Mouse (Mus musculus) cerebellum, adult (tissue): ENCODE data around the gene Ocrl.

Experiments used
- ATAC-seq: cut with Nextera tagmentation; 2 replicates; pipeline ENCODE4 v1.9.2; 2017; ENCODE audit warnings: mild to moderate bottlenecking, moderate library complexity, mixed read lengths; ENCODE audit not compliant: insufficient number of reproducible peaks, low FRiP score, low TSS enrichment

Gene Ocrl

DNA sequence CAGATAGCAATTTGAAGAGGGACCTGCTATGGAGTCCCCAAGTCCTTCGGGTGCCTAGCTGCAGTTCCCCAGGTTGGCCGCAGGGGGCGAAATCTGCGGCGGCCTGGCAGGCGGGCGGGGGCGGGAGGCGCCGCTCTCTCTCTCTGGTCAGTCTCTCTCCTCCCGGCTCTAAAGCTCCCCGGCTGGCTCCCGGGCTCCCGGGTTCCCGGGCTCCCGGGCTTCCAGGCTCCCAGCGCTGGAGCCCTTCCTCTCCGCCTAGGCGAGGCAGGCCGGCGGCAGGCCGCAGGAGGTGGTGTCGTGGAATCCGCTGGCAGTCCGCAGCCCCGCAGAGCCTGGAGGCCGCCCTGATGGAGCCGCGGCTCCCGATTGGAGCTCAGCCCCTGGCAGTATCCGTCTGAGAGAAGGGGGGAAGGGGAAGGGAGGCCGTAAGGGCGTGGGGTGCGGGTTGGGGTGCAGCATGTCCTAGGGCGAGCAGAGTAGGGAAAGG, at the start of gene Ocrl:
Ocrl (plus strand) TSS at position 82 of the 487 bp plus-strand sequence.
- ATAC-seq = peak; percentile 94

GRCm38 (mm10) chrX:47880052-47880451, 32.1 kb upstream of the Ocrl start:
- ATAC-seq = no peak

GRCm38 (mm10) chrX:47882813-47883212, 29.4 kb upstream of the Ocrl start:
- no peak for ATAC-seq

DNA sequence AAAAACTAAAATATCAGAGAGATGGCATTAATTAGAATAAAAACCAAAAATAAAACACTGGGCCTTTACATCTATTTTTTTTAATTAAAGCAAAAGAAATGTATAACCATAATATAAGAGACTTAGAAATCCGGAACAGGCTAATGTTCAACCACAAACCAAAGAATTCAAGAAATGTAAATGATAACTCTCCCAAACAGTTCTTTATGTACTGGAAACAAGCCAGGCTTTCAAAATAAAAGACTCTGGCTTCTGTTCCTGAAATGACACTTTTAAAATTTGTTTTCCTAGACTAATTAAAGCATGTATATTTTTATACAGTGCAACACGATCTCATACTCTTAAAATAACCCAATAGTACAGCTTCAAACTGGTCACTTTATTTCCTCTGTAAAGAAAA, 24.8 kb upstream of the Ocrl start:
- ATAC-seq = no peak

GRCm38 (mm10) chrX:47891243-47891906, 20.8 kb upstream of the Ocrl start:
- no peak for ATAC-seq

GRCm38 (mm10) chrX:47891907-47892430, 20.2 kb upstream of the Ocrl start:
- ATAC-seq = peak; percentile 56; the same call in 1 of the 2 replicates

- no peak for ATAC-seq
Observed at GRCm38 (mm10) chrX:47892431-47893024, 19.7 kb upstream of the Ocrl start, which contains the start of gene Smarca1. Gene Smarca1, minus strand, starts transcription at chrX:47892974.

DNA sequence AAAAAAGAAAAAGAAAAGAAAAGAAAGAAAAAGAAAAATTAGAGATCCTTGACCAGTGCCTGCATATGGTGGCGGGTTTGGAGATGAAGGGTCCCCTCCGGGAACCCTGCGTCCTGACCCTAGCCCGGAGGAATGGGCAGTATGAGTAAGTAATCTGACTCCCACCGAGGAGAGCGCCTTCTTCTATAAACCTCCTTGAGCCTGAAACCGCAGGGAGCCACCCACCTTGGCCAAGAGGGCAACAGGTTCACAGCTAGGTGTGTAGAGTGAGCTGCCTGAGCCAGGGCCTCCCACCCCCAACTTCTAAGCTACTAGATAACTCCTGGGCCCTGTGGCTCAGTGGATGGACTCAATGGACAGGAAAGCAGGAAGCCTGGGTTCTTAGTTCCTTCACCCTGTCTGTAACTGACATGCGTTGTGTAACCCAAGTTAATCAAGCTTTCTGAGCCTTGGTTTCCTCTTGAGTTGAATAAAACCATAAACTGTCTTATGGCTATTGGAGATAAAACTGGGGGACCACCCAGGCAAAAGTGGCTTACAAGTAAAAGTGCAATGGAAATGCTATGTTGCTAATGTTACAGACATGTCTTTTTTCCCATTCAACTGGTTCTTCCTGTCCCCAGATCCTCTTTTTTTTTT, 836 bp downstream of the Ocrl start:
- no peak for ATAC-seq

DNA sequence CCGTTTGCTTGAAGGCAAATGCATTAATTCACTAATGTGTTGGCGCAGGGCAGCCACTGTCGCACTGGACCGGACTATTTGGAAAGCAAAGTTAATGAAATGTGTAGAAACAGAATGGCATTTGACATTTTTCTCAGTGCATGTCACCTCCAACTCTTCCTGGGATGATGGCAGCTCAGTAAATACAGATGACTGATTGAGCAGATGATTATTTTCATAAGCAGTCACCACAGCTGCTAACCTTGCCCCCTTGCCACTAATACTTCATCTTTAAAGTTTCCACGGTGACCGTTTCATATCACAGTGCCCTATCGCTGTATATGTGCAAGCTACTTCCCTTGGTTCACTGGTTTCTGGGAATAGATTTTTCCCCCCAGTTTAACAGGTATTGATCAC, 1.4 kb downstream of the Ocrl start:
- no peak for ATAC-seq

DNA sequence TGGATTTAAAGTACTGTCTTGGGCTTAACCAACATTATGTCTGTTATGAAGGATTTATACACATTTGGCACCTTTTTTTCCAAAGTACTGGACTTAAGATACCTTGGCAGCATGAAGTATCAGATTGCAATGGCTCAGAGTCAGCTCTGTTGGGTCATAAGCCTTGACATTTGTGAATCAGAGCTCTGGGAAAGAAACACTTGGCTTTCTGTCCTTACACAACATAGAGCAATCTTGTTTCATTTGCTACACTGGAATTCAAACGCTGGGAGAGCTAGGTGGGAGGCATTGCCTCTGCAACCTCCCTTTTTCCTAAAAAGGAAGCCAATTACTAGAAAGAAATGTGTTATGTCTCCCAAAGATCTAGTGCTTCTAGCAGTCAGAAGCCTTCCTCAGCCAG, 4.6 kb downstream of the Ocrl start:
- no peak for ATAC-seq

DNA sequence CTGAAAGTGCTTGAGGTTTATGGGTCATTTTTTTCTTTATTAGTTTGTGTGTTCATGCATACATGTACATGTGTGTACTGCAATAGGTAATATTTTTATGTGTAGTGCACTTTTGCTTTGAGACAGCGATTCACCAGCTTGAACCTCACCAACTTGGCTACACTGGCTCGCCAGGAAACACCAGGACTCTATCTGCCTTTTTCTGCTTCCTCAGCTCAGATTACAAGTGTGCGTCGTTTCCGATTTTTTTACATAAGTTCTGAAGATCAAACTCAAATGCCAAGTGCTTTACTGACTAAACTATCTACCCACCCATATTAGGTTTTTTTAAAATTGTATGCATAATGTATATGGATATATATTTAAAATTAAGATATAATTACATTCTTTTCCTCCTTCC, 8.4 kb downstream of the Ocrl start:
- ATAC-seq = no peak

GRCm38 (mm10) chrX:47927981-47928380, 15.8 kb downstream of the Ocrl start:
- ATAC-seq = no peak

GRCm38 (mm10) chrX:47930449-47930848, 18.3 kb downstream of the Ocrl start:
- ATAC-seq = no peak

DNA sequence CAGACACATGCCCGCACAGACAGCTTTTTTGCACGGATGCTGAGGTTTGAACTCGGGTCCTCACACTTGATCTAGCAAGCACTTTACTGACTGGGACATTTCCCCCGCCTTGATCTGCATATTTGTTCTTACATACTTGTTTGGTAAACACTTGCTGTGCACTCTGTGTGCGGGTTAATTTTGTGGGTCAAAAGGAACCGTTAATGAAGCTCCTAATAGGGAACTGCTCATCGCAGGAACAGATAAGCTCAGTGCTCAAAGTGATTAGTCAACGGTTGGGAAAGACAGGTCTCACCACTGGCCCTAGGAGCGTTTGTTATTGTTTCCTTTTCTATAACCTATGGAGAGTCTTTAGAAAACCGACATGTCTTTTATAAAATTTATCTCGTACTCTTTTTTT, 22.2 kb downstream of the Ocrl start:
- ATAC-seq = no peak

- ATAC-seq = no peak
Observed at GRCm38 (mm10) chrX:47936885-47937284, 24.7 kb downstream of the Ocrl start.

DNA sequence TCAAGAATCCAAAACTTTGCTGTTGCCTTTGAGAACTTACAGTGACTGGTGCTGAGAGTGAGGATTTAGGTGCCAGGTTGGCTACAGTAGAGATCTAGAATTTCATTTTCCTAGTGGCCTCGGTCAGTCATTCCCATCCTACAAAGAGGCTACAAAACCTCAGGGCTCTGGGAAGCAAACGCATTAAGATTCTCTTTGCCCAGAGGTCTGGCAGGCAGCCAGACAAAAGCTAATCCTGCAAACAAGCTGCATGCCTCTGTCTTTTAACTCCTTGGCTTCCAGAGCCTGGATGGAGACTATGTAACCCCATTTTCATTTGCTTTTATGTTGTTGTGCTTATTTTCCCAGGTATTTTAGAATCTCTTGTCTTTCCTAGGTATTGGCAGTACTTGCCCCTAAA, 25.6 kb downstream of the Ocrl start:
- ATAC-seq = no peak

DNA sequence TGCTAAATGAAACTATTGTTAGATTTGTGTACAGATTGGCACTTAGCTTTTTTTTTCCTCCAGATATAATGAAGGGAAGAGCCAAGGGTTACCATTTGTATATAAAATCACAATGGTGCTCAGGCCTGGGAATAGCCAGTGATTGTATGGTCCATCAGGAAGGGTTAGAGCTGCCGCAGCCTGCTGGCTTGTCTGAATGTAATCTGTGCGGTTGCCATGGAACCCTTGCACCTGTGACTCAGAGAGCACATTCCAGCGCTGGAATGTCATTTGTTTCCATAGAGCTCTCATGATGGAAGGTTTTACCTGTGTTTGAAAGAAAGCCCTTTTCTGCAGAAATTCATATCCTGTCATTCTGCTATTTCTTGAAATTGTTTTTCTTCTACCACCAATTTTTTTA, 37.5 kb downstream of the Ocrl start:
- ATAC-seq = no peak

DNA sequence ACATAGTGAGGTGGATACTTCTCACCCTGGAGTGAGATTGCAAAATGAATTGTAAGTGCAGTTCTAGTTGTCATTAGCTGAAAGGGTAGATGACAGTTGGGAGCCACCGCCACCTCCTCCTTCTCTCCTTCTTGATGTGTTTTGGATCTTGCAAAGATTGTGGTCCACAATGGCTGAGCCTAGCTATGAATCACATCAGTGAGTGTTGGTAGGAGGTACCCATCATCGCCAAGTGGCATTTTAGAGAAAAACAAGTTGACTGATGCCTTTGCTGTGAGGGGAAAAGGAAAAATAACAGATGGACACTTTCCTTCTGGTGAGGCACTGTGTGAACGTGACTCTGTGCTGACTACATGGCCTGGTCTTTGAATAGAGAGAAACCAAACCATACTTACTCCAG, 50.4 kb downstream of the Ocrl start:
- ATAC-seq = no peak

DNA sequence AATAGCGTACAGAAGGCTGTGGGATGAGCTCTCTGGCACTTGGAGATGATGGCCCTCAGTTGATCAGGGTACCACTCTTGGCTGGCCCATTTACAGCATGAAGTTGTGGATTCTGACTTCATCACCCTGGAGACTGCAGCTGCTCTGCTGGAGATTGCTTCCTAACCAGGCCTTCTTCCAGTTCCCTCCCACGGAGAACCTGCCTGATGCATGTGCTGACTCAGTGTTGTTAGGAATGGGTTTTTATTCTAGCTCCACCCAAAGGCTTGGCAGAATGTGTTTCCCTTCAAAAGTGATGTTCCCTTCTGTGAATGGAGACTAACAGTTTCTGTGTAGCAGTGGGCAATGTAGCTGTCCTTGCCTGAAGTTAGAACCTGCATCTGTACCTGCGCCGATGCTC, 58.2 kb downstream of the Ocrl start:
- no peak for ATAC-seq

GRCm38 (mm10) chrX:47970864-47971263, 58.7 kb downstream of the Ocrl start:
- ATAC-seq = no peak

DNA sequence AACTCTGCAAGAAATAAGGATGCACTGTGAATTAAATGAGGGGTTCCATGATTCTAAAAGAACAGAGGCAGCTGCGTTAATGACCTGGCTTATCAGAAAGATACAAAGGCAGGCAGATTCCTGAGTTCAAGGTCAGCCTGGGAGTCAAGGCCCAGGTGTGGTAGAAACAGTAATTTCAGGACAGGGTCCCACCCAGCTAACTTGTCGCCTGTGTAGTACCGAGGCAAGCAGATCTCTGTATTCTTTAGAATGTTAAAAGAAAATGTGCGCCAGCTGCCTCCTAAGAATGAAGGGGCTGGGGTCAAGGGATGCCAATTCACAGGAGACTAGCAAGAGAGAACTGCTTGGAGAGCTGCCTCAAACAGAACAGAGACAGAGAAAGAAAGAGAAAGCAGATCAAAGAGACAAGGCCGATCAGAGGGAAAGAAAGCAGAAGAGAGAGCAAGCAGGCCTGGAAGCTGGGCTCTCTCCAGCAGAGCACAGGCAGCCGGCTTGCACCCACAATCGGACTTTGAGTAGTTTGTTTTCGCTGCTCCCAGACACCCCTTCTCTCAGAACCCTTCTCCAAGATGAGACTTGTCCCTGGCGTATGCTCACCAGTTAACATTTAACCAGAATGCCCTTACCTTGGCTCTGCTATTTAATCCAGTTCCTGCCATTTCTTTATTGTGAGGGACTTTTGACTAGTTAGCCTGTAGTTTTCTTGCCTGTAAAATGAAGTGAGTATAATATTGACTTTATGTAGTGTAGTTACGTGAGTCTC, 59.4 kb downstream of the Ocrl start:
- no peak for ATAC-seq
